Mouse (Mus musculus): ENCODE results near the gene Sh3bp1.

The Sh3bp1 gene

GRCm38 (mm10) chr15:78899740-78900584, at the start of gene Sh3bp1:
TSS of gene Sh3bp1 (plus strand) at chr15:78899768.
- DNase-seq (ENCODE audit: low read depth) = no peak

GRCm38 (mm10) chr15:78850059-78850824, 49.3 kb upstream of the Sh3bp1 start:
- no peak for DNase-seq (ENCODE audit: low read depth)

DNA sequence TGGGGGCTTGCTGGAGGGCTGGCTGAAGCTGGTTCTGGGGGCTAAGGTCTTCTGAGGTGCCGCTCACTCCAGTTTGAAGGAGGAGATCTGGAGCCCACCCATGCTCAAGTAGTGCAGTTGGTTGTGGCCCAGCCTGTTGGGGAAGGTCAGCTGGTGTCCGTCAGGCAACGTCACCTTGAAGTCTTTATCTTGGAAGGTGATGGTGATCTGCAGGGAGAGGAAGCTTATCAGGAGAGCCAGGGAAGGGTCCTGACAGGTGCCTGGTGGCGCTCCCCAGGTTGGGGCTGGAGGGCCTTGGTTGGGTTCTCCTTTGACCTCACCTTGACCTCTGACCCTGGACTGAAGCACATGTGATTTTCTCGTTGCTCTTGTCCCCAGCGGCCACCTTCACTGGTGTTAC, 48.6 kb upstream of the Sh3bp1 start:
- DNase-seq (ENCODE audit: low read depth) = no peak

GRCm38 (mm10) chr15:78851505-78852153, 47.9 kb upstream of the Sh3bp1 start:
- peak; percentile 93 for DNase-seq (ENCODE audit: low read depth)

DNA sequence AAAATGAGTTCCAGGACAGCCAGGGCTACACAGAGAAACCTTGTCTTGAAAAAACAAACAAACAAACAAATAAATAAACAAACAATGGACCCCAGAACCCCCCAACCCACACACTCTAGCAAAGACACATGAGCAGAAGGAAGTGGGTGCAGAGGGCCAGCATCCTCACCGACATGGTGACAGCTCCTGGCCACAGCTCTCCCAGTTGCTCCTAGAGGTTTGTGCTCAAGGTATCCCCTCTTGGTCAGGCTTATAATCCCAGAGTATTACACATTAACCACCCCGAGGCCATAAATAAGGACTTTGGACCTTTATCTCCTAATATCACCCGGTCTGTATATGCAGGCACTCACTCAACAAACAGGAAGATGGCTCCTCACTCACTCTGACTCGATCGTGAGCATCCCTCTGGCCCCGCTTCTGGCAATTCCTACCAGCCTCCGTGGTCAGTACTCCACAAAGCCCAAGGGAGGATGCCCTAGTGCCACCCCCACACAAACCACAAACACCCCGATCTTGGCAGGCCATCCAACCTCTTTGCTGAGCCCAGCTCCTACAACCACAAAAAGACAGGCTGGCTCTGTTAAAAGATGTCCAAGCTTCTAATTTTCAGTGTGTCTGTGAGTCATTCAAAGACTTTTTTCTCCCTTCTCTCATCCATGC, 44.1 kb upstream of the Sh3bp1 start, which contains the start of gene Lgals2:
Lgals2 (minus strand) TSS at position 227 of the 663 bp plus-strand sequence.
- DNase-seq (ENCODE audit: low read depth) = no peak

GRCm38 (mm10) chr15:78857009-78857408, 42.6 kb upstream of the Sh3bp1 start:
- DNase-seq (ENCODE audit: low read depth) = no peak

- no peak for DNase-seq (ENCODE audit: low read depth)
Measured at GRCm38 (mm10) chr15:78859311-78859710, 40.3 kb upstream of the Sh3bp1 start.

DNA sequence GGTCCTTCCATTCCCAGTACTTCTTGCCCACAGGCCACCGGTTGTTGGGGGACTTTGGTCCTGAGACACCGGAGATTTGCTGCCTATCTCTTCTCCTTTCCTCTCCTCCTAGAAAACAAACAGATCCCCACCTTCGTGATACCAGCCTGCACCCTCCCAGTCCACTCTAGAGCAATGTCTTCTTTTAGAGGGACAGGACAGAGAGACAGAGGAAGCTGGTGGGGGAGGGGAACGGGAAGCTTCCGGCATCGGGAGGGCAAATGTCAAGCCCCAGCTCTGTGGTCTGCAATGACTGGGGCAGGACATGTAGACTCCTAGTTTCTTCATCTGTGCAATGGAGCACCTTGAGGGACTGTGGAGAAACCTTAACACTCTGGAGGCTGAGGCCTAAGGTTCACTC, 39.9 kb upstream of the Sh3bp1 start:
- no peak for DNase-seq (ENCODE audit: low read depth)

GRCm38 (mm10) chr15:78862280-78862679, 37.3 kb upstream of the Sh3bp1 start:
- DNase-seq (ENCODE audit: low read depth) = no peak

DNA sequence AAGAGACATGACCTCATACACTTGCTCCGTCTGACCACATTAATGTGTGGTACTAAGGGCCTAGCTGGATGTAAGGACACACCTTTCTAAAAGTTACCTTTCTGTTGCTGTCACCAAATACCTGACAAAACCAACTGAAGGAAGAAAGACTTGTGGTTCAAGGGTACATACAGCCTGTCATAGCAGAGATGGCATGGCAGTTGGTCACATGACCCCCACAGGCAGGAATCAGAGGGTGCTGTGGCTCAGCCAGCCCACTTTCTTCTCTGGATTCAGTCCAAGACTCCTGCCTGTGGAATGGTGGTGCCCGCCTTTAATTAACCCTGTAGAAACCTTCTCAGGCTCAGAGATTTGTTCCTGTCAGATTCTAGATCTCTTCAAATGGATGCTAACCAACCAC, 36.4 kb upstream of the Sh3bp1 start:
- no peak for DNase-seq (ENCODE audit: low read depth)

- no peak for DNase-seq (ENCODE audit: low read depth)
Measured at GRCm38 (mm10) chr15:78863852-78864253, 35.7 kb upstream of the Sh3bp1 start.

- no peak for DNase-seq (ENCODE audit: low read depth)
Measured at GRCm38 (mm10) chr15:78868398-78868797, 31.2 kb upstream of the Sh3bp1 start.

DNA sequence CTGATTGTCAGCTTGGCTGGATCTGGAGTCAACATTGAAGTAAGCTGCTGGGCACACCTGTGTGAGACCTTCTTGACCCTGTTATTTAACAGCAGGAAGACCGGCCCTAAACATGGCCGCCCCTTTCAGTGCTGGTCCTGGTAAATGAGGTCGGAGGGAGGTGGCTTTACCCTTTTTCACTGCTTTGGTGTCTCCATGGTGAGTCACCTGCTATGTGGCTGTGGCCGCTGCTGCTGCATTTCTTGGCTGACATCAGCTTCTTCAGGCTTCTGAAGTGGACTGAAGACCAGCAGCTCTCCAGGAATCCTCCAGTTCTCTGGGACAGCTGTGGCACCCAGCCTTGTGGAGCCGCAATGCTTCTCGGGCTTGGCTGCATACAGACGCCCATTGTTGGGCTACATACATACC, 30.7 kb upstream of the Sh3bp1 start:
- no peak for DNase-seq (ENCODE audit: low read depth)

- DNase-seq (ENCODE audit: low read depth) = peak; percentile 53
Measured at GRCm38 (mm10) chr15:78869775-78870174, 29.8 kb upstream of the Sh3bp1 start.

- DNase-seq (ENCODE audit: low read depth) = no peak
Measured at GRCm38 (mm10) chr15:78872021-78872608, 27.5 kb upstream of the Sh3bp1 start.

DNA sequence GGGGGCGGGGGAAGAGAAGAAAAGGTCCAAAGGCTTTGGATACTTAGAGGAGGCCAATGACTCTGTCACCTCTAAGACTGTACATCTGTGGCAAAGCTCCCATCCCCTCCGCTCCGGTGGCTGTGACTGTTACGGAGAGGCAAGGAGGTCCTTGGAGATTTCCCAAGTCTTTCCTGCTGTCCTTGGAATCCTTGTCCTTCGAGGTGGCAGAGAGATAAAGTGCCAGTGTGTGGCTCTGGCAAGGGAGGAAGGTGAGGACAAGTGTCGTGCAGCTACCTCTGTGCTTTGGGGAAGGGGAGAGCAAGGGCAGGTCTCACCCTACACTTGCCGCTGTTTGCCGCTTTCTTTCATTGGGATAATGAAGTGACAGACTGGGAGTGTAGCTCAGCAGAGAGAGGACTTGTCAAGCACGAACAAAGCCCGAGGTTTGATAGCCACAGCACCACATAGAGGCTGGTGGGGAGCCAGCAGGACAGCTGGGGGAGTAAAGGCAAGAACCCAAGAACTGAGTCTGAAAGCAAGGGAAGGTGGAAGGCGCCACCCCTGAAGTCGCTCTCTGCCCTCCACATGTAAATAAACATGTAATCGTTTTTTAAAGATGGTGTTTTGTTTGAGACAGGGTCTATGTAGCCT, 25.6 kb upstream of the Sh3bp1 start:
- DNase-seq (ENCODE audit: low read depth) = no peak

DNA sequence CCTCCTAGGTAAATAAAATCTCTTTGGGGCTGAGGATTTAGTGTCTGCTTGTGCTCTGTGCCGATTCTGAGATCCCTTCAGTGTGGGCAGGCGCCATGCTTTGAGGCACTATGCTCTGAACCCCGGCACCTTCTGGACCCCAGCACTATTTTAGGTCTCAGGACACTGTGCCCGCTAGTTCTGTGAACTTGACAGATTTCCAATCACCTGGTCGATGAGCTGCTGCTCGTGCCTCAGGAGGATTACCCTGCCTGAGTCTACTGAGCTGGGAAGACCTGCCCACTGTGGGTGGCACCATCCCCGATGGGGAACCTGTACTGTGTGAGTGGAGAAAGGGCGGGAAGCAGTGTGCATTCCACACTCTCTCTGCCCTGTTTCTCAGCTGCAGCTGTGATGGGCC, 24.6 kb upstream of the Sh3bp1 start:
- no peak for DNase-seq (ENCODE audit: low read depth)

DNA sequence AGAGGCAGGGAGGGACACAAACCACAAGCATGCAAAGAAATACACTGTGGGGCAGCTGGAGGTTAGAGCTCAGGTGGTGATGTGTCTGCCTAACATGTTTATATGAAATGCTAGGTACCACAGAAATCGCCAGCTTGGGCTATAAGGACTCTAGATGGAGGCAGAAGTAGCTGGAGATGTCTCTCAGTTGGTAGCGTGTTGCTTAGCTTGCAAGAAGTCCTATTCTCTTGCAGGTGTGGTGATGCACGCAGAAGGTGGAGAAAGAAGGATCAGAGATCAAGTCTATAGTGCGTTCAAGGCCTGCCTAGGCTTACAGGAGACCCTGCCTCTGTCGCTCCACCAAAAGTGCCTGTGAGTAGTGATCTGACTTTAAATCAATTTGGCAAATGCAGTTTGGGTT, 24.0 kb upstream of the Sh3bp1 start:
- no peak for DNase-seq (ENCODE audit: low read depth)

DNA sequence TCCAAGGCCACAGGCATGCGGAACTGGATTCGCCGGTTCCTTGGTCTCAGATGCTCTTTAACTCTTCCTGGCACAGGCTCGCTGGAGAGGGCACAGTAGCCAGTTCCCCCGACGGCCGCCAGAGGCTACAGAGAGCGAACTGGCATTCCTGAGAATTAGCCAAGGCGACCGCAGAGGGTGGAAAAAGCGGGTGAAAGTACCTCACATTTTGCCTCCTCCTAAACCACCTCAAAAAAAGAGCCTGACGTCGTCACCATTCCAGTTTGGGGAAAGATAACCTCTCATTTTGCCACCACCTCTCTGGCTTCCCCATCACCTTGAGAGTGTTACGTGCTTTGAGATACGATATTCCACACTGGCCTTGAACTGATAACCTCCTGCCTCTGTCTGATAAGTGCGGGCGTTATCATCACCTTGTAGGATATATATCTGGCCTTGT, 23.3 kb upstream of the Sh3bp1 start:
- no peak for DNase-seq (ENCODE audit: low read depth)

DNA sequence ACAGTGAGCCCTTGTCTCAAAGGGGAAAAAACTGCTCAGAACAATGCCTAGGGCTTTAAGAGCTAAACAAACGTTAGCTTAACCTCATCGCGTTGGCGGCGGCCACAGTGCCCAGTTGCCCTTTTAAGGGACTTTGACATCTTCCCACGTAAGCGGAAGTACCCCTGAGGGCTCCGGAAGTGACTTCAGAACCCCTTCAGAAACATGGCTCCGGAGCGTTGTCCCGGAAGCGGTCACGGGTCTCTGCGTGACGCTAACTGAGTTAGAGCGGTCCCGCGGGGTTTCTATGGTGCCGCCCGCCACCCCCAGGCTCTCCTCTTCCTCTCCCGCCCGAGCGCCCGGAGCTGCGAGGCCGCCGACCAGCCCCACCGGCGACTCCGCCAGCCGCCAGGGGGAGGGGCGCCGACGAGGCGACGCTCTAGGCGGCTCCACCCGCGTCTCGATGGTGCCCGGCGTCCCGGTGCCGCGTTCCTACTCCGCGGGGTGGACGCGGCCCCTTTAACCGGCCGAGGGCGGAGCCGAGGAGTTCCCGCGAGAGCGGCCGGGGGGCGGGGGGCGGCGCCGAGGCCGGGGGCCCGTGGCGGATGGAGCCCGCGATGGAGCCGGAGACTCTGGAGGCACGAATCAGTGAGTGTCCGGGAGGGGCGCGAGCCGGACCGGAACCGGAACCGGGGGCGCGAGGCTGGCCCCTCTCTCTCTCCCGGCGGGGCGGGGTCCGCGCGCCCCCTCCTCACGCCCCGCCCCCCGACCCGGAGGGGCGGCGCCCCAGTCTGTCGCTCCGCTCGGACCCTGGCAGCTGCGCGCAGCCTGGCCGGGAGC, 22.4 kb upstream of the Sh3bp1 start, which contains the start of gene Gga1:
Gga1 (plus strand) TSS at position 200 of the 819 bp plus-strand sequence.
- DNase-seq (ENCODE audit: low read depth) = peak; percentile 95

All from c-Kit-positive CD71-negative TER-119-negative erythroid progenitor cells, embryonic 14.5 days (primary cell).